Mouse (Mus musculus) right cerebral cortex, adult 18-20 months (tissue): Measurements from ENCODE around the gene Col12a1.
A peak's percentile ranks its signal among the peaks of the same experiment; 100 is the strongest.

Experiments
- DNase-seq: peaks from one replicate; pipeline ENCODE4 v3.0.0; 2022; ENCODE audit warnings: mixed read lengths

Col12a1 gene

DNA sequence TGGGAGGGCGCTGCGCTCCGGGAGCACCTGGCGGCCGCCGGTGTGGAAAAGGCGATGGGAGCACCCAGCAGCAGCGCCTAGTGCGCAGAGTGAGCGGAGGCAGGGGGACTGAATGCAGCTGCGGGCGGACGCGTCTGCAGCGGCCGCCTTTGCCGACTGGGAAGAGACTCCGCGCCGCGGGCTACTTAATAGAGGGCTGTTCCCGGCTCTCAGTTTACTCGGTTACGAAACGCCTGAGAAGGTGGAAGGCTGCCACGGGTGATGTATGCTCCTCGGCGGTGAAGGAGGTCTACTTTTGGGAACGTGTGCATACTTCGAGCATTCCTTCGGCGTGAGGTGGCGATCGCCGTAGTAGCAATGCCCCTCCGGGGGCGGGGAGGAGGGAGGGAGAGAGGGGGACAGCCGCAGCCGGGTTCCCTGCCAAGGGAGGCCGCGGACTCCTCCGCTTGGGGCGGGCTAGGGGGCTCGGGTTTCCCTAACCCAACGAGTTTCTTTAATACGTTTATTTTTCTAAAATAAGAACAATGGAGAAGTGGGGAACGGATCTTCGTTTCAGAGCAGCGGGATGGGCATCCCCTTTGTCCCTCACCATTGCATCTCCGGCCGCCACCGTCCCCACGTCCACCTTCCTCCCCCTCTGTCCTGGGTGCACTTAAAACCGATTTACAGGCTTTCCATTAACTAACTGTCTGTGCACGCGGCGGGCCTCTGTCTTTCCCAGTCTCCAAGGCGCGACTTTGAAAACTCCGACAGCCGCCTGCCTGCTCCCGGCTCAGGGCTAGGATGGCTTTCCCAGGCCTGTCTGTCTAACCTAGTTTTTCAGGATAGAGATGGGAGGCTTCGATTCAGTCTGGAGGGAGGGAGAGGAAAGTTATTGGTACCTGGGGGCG is at the start of gene Col12a1:
Gene Col12a1, minus strand, starts transcription at position 351 of the 890 bp plus-strand sequence.
- peak; percentile 17 for DNase-seq

DNA sequence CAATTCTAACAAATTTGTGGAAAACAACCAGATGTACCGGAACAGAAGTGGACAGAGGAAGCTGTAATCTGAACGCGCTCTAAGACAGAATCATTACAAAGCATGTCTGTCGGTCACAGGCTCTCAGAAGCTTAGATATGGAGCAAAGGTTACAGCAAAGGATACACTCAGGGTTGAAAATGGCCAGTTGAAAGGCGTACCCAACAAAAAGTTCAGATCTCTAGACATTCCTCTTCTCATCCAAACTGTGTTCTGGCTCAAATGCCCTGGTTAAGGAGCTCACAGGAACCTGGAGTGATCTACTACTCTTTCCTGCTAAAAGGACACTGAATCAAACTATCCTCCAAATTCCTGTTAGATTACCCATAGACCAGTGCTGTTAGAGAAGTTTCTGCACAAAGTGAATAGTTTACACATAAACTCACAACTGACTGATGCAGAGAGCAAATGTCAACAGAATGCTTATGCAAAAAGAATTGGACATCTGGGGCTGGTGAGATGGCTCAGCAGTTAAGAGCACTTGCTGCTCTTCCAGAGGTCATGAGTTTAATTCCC is 48.4 kb upstream of the Col12a1 start:
- DNase-seq = no peak

DNA sequence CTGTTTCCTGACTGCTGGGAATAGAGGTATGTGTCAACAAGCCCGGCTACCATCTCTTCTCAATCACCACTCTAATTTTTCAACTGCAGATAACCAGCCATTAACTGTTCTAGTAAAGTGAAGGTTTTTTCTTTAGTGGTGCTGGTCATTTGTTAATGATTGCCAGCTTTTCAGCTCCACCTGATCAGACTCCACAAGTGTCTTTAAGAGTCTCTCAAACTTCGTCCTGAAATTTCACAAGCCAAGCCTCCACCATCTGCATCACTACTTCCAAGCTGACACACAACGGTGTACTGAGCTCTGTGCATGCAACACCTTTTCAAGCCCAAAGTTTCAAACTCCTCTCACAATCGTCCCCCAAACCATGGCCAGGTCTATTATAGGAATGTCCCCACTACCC is 46.7 kb upstream of the Col12a1 start:
- DNase-seq = no peak

DNA sequence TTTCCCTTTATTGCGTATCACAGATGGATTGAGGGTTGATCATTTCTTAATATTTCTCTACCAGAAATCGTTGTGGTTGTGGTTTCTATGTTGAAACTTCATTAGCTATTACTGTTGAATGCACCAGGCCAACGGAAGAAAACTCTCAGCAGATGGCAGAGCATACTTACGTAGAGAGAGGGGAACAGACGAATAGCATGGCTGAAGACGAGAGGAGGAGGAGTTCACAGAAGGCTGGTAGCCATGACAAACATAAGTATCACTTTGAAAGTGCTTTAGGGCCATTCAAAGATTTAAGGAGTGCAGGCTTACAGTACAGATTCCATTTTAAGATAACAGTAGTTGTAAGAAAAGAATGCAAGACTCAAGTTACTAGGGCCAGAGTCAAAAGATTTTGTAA is 43.9 kb upstream of the Col12a1 start:
- DNase-seq = no peak

DNA sequence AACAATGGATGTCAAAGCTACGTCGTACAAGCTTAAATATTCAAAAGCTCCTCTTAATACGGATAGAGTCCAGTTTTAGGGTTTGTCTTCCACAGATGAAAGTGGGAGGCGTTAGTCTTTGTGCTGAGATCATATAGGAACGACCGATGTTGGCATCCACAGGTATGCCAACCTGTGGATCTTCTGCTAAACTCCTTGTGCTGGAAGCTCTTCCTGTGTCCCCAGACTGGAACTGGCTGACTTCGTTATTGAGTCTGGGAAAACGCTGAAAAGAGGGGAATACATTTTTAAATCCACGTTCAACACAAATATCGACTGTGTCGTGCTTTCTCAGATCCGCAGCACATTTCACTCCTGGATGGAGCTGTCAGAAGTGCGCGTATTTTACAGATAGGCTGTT is 41.4 kb upstream of the Col12a1 start:
- DNase-seq = no peak

DNA sequence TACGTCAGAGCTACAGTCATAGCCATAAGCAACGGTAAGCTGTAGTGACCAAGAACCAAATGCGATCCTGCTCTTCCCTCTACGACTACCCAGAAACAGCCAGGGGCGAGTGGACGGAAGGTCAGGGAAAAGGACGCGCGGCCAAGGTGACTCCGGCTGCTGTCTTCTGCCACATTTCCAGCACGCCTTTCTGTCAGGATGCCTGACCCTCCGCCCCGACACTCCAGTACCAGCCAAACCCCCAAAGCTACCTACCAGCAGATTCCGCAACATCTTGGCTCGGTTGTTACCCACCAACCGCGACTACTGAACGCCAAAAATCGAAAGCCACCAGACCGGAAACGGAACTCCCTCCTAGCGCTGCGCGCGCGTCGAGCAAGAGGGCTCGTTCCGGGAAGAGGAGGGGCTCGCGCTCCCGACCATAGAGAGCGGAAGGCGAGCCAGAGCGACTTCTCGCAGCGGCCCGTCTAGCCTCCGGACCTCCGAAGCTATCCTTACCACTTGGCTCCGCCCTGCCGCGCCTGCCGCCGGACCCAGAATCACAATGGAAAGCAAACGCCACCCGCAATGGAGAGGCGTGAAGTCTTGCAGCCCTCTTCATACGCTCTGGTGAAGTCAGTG is 40.9 kb upstream of the Col12a1 start, which contains the start of gene Cox7a2:
Gene Cox7a2, minus strand, starts transcription at position 494 of the 621 bp plus-strand sequence.
- DNase-seq = peak; percentile 96

- no peak for DNase-seq
These were observed 36.7 kb upstream of the Col12a1 start for GRCm38 (mm10) chr9:79755311-79755710.

DNA sequence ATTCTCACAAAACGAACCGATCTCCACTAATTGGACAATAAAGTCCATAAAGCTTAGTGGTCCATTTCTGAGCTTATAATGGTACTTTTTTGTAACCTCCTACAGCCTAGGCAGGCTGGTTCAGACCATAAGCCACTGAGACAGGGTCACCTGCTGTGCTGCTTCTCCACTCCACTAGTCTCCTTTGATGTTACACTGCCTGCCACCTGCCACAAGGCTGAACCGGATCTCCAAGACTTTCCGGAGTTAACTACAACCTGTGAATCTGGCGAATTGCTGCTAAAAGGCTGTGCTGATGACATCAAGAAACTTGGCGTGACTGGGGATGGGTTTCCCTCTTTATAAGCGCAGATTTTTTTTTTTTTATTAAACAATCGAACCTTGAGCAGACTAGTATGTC is 33.2 kb upstream of the Col12a1 start:
- DNase-seq = no peak

GRCm38 (mm10) chr9:79750709-79751108 is 32.1 kb upstream of the Col12a1 start:
- no peak for DNase-seq

- no peak for DNase-seq
These were observed 26.4 kb upstream of the Col12a1 start for GRCm38 (mm10) chr9:79745036-79745435.

DNA sequence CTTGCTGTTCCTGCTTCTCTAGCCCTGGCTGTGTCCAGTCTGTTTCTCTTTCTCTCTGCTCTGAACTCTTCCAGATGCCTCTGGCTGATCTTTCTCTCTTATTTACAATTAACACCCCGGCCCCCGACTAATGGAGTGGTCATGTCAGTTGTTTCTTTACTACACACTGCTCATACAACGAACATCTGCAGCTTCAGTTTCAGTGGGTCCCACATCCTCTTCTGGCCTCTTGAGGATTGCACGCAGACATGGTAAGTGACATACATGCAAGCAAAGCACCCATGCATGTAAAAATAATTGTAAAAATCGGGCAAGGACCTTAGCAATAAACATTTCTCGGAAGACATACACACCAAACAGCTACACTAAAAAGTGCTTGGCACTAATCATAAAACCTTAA is 17.0 kb upstream of the Col12a1 start:
- no peak for DNase-seq

DNA sequence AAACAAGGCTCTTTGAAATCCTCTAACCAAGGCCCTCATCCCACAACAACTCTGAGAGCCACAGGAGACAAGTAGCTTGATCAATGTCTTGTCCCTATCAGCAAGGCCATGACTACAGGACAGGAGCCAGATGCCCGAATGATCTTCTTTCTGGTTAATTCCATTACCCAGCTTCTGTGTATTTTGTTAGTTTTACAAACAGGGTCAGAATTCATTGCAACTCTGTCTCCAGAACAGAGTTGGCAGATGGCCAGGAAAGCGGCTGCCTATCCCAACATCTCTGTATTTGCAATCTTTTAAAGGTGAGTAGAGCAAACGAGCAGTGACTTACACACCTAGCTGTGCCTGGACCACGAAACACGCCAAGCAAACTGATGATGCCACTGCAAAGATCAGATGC is 11.7 kb upstream of the Col12a1 start:
- no peak for DNase-seq

DNA sequence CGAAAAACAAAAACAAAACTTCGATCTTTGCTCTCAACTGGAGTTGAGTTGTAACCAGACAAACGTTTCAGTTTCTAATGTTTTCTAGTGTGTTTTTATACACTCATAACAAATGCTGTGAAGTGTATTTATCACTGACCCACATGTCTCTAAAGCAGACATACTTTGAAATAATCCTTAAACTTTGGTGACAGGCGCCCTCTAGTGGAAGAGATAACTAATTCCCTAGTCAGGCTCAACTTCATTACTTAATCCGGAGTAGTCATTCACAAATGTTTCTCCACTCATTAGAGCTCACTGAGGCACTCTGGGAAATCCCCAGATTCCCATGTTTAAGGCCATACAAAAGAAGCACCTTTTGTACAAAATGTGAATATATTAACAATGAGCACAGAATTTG is 4.5 kb upstream of the Col12a1 start:
- peak; percentile 32 for DNase-seq

- peak; percentile 44 for DNase-seq
These were observed 2.4 kb upstream of the Col12a1 start for GRCm38 (mm10) chr9:79721056-79721455.

DNA sequence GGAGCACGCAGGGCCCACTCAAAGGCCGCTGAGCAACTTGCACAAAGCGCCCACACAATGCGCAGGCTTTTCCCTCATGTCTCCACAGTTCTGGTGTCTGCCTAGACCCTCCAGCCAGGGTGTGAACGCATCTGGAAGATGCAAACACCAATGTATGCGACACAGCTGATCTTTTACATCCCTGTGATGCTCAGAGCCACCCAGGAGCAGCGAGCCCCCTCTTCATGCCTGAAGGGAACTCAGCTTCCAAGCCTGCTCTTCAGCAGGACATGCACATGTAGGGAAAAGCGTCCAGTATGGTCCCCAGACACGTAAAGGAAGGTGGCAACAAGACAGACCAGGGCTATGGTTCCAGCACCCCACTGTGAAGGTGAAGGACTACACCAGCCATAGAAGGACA is 1.5 kb upstream of the Col12a1 start:
- DNase-seq = no peak

GRCm38 (mm10) chr9:79719451-79719850 is 820 bp upstream of the Col12a1 start:
- no peak for DNase-seq

DNA sequence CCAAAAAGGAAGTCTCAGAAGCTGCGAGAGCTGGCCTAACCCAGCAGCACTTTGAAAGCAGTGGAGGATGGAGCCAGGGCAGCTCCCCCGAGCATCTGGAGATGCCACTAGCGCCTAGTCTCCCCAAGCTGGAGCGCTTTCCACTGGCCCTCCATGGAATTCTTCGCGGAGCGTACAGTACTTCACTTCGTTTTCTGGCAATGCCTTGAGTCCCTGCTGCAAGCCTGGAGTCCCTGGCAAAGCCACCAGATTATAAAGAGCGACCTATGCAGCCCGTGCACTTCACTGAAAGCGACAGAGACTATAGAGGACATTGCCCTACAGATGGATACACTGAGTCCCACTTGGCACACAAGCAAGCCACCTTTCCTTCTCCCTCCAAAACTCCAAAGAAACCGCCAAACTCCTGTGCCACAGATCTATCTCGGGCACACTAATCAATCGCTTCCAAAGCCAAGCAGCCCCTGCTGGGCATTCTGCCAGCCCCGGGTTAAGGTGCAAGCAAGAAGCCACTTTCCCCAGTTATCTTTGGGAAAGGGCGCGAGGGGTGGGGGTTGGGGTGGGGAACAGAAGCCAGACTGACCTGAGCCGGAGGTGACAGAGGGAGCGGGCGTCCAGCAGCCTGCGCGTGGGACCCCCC is 675 bp downstream of the Col12a1 start:
- peak; percentile 6 for DNase-seq

DNA sequence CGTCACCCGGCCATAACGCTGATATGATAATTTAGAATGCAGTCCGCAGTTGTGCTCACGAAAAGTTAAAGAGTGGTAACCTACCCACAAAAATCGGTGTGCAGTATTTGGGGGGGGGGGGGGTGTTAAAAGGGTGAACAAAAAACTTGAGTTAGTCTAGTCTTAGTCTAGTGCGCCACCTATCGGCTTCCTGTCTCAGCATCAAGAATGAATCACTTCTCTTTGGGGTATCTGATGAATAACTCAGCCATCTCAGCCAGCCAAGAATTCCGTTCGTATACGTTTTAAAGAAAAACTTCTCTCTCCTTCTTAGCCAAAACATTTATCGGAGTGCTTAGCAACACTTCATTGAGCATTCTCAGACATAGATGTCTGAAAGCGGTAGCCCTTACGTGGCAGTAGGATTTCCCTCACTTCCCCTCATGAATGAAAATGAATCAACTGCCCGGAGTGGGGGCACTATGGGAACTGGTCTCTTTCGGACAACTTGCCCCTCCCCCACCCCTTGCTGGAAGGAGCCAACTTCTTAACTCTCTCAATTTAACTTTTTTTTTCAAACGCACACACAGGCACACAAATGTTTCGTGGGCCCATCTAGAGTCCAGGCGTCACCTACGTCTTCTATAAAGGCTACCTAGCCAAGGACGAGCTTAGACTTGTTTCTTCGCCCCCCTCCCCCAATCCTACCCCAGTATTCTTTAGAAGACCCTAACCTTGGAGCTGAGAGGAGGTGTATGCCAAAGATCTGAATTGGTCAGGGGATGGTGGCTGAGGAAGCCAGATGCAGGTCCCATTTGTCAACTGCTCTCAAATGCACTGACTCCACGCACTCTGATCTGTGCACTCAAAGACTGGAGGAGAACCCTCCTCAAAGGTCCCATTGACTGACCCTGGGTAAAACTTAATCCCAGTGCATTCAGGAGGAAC is 1.5 kb downstream of the Col12a1 start:
- DNase-seq = peak; percentile 68

DNA sequence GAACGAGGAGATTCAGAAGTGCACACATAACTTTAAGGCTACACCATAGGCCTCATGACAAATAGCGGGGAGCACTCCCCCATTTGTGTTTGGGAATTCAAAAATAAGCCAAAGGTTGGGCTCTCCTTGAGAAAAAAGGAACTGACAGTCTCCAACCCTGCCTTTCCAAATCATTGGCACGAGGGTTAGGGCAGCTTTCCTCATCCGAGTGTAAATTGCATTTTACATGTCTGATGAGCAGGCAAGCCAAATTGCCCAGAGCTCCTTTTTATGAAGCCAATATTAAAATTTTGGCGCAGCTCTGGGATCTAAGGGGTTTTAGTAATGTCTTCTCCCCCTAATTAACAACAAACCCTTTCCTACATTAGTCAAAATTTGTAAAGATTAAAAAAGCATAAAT is 2.1 kb downstream of the Col12a1 start:
- no peak for DNase-seq

GRCm38 (mm10) chr9:79714471-79715045 is 4.1 kb downstream of the Col12a1 start:
- DNase-seq = no peak

GRCm38 (mm10) chr9:79689771-79690535 is 28.7 kb downstream of the Col12a1 start:
- no peak for DNase-seq
